Mouse (Mus musculus) brain, embryonic 14.5 days (tissue): ENCODE results near the gene Mpz.

Source experiments
- CTCF ChIP-seq: fragments of 200-500 bp; IDR thresholded peaks from 2 replicates; pipeline ENCODE4 v1.5.1; 2012; ENCODE audit warnings: inconsistent platforms, mild to moderate bottlenecking, moderate library complexity, borderline replicate concordance; ENCODE audit not compliant: insufficient read depth, insufficient read length; ENCODE audit errors: extremely low read depth
- POLR2A ChIP-seq: fragments of 200-500 bp; IDR thresholded peaks from 2 replicates; pipeline ENCODE4 v1.6.1; 2012; ENCODE audit warnings: mild to moderate bottlenecking, inconsistent platforms, borderline replicate concordance; ENCODE audit not compliant: poor library complexity, insufficient read depth, insufficient read length, severe bottlenecking; ENCODE audit errors: extremely low read depth

GRCm38 (mm10) chr1:171189476-171190114 lies 39.1 kb downstream of the Mpz start:
- TF ChIP-seq CTCF (no peak), POLR2A (no peak)
